Mouse (Mus musculus) CH12.LX (cell line): ENCODE measurements around the gene Zfp593. TPM values are rescaled to one million over a fixed set of nuclear protein-coding genes. Genes with fewer than 3 reads are reported as not detected.

Source experiments
- DNase-seq: peaks from one replicate; pipeline ENCODE4 v3.0.0-alpha.2; 2013; ENCODE audit errors: extremely low read depth
- H3K27ac ChIP-seq: 2 replicates; pipeline ENCODE4 v1.5.1; 2012; ENCODE audit warnings: low read depth, mild to moderate bottlenecking, control low read depth, moderate library complexity; ENCODE audit not compliant: insufficient read depth
- H3K27me3 ChIP-seq: replicated peaks from 2 replicates; pipeline ENCODE3; 2012; ENCODE audit warnings: inconsistent platforms
- H3K36me3 ChIP-seq, 2 experiments: replicated peaks in 1 of 2; 2 replicates each; pipeline versions ENCODE3 to v1.6.1; 2012; ENCODE audit warnings: inconsistent platforms in 1 of 2, low read length in 1 of 2, mild to moderate bottlenecking in 1 of 2, mixed read lengths in 1 of 2, moderate library complexity in 1 of 2; ENCODE audit not compliant: control insufficient read depth in 1 of 2, insufficient read depth in 1 of 2
- H3K4me1 ChIP-seq, 2 experiments: 2 replicates each; pipeline ENCODE4 v1.6.1; 2012; ENCODE audit warnings: inconsistent platforms in 1 of 2, moderate library complexity in 1 of 2; ENCODE audit not compliant: insufficient read depth in 2 of 2, control insufficient read depth in 1 of 2
- H3K4me2 ChIP-seq: 2 replicates; pipeline ENCODE4 v1.6.1; 2012; ENCODE audit warnings: low read depth, mild to moderate bottlenecking, control low read depth; ENCODE audit not compliant: poor library complexity, insufficient read depth, severe bottlenecking
- H3K4me3 ChIP-seq, 3 experiments: fragments of 150-350 bp in 1 of 3; sonication (generic) in 1 of 3; replicated peaks in 1 of 3; 2 replicates each; pipeline versions ENCODE3 to v1.5.1; 2011 to 2012; ENCODE audit warnings: low read depth in 2 of 3, low read length in 2 of 3, mild to moderate bottlenecking in 2 of 3, moderate library complexity in 2 of 3, control low read depth in 1 of 3, improper control_type of control experiment in 1 of 3, inconsistent platforms in 1 of 3, mixed read lengths in 1 of 3; ENCODE audit not compliant: poor library complexity in 1 of 3
- H3K79me2 ChIP-seq: replicated peaks from 2 replicates; pipeline ENCODE4 v1.6.1; 2012; ENCODE audit warnings: mild to moderate bottlenecking, moderate library complexity; ENCODE audit not compliant: control insufficient read depth, poor library complexity, insufficient read depth, severe bottlenecking; ENCODE audit errors: extremely low read depth
- H3K9ac ChIP-seq: 2 replicates; pipeline ENCODE4 v1.6.1; 2012; ENCODE audit warnings: low read depth, mild to moderate bottlenecking, control low read depth, moderate library complexity; ENCODE audit not compliant: insufficient read depth
- H3K9me3 ChIP-seq: replicated peaks from 2 replicates; pipeline ENCODE3; 2012; ENCODE audit warnings: low read length, inconsistent platforms, mixed read lengths
- BHLHE40 ChIP-seq: IDR thresholded peaks from 2 replicates; pipeline ENCODE4 v1.6.1; 2011; ENCODE audit warnings: mild to moderate bottlenecking, low read depth, low read length, improper control_type of control experiment
- CHD2 ChIP-seq: IDR thresholded peaks from 2 replicates; pipeline ENCODE4 v1.6.1; 2011; ENCODE audit warnings: low read length, improper control_type of control experiment
- EP300 ChIP-seq: IDR thresholded peaks from 2 replicates; pipeline ENCODE4 v1.6.1; 2011; ENCODE audit warnings: low read length, improper control_type of control experiment
- HCFC1 ChIP-seq: IDR thresholded peaks from 2 replicates; pipeline ENCODE4 v1.6.1; 2012; ENCODE audit warnings: low read depth, mild to moderate bottlenecking, inconsistent platforms, low read length, improper control_type of control experiment
- IRF4 ChIP-seq: IDR thresholded peaks from 2 replicates; pipeline ENCODE4 v1.6.1; 2014; ENCODE audit warnings: low read depth, mild to moderate bottlenecking, inconsistent platforms, low read length, improper control_type of control experiment
- JUN ChIP-seq: IDR thresholded peaks from 2 replicates; pipeline ENCODE4 v1.6.1; 2011; ENCODE audit warnings: low read depth, mild to moderate bottlenecking, low read length, improper control_type of control experiment, moderate library complexity; ENCODE audit not compliant: insufficient read depth
- KAT2A ChIP-seq: IDR thresholded peaks from 2 replicates; pipeline ENCODE4 v1.6.1; 2012; ENCODE audit warnings: low read length, improper control_type of control experiment, inconsistent platforms; ENCODE audit not compliant: insufficient replicate concordance
- MAX ChIP-seq: IDR thresholded peaks from 2 replicates; pipeline ENCODE4 v1.6.1; 2011; ENCODE audit warnings: low read length, improper control_type of control experiment
- MXI1 ChIP-seq: IDR thresholded peaks from 2 replicates; pipeline ENCODE4 v1.6.1; 2011; ENCODE audit warnings: mild to moderate bottlenecking, low read depth, low read length, improper control_type of control experiment
- PAX5 ChIP-seq: IDR thresholded peaks from 2 replicates; pipeline ENCODE4 v1.6.1; 2012; ENCODE audit warnings: low read length, inconsistent platforms, mixed read lengths
- POLR2A ChIP-seq: IDR thresholded peaks from 2 replicates; pipeline ENCODE4 v1.6.1; 2011; ENCODE audit warnings: low read depth, mild to moderate bottlenecking, improper control_type of control experiment, low read length
- POLR2AphosphoS2 ChIP-seq: IDR thresholded peaks from 2 replicates; pipeline ENCODE4 v1.6.1; 2011; ENCODE audit warnings: low read depth, low read length, improper control_type of control experiment
- USF1 ChIP-seq: IDR thresholded peaks from 2 replicates; pipeline ENCODE4 v1.6.1; 2014; ENCODE audit warnings: low read depth, mild to moderate bottlenecking, inconsistent platforms, low read length, improper control_type of control experiment
- ZC3H11A ChIP-seq: IDR thresholded peaks from 2 replicates; pipeline ENCODE4 v1.6.1; 2012; ENCODE audit warnings: low read depth, mild to moderate bottlenecking, inconsistent platforms, low read length, improper control_type of control experiment
- ZKSCAN1 ChIP-seq: IDR thresholded peaks from 2 replicates; pipeline ENCODE4 v1.6.1; 2012; ENCODE audit warnings: low read depth, inconsistent platforms, low read length, improper control_type of control experiment, borderline replicate concordance
- ZMIZ1 ChIP-seq: IDR thresholded peaks from 2 replicates; pipeline ENCODE4 v1.6.1; 2012; ENCODE audit warnings: low read depth, mild to moderate bottlenecking, inconsistent platforms, low read length, improper control_type of control experiment
- ZNF384 ChIP-seq: IDR thresholded peaks from 2 replicates; pipeline ENCODE4 v1.6.1; 2012; ENCODE audit warnings: low read depth, low read length, improper control_type of control experiment, inconsistent platforms
- dilution Hi-C: fragments of 300-500 bp; cut with MboI; formaldehyde crosslinking; loops from 2 replicates; pipeline ENCODE4 v1.14.3; 2020; ENCODE audit warnings: low sequenced_read_pairs; ENCODE audit not compliant: extremely low pct_unique_long_range_greater_than_20kb, extremely low pct_ligation_motif_present
- in situ Hi-C: fragments of 300-500 bp; cut with MboI; formaldehyde crosslinking; loops from 3 replicates; pipeline ENCODE4 v1.14.3; 2019; ENCODE audit warnings: low sequenced_read_pairs, low pct_ligation_motif_present, low pct_unique_long_range_greater_than_20kb, mixed read lengths
- polyA plus RNA-seq: library from polyadenylated mRNA; unstranded; fragments of >175 nt; gene quantifications from 2 replicates; pipeline ENCODE4 v1.2.1, GENCODE M21; 2012; ENCODE audit warnings: low read depth; ENCODE audit not compliant: insufficient read length
- total RNA-seq, 2 experiments: library from RNA; depleted of rRNA; stranded (reverse); fragments of 300-350 nt in 1 of 2; fragments of >200 nt in 1 of 2; gene quantifications; 2 replicates each; pipeline ENCODE4 v1.2.3; 2012 to 2014

Zfp593 gene
- total and polyA plus RNA-seq, 3 experiments, result 28.9 to 34.7 (median 29.1) TPM

GRCm38 (mm10) chr4:134237582-134238278, 7.7 kb downstream of the Zfp593 start:
- no peak for DNase-seq
- no peaks in the 10 kb centered on the region for H3K9me3 ChIP-seq
- H3K9ac ChIP-seq, result no peak overlapping the region
- dilution Hi-C loops, result no loop called here
- peaks cover 9% of the 10 kb centered on the region for H3K27me3 ChIP-seq
- no peak for TF ChIP-seq HCFC1
- no peak for TF ChIP-seq KAT2A
- TF ChIP-seq POLR2A, result no peak
- TF ChIP-seq BHLHE40, result no peak
- TF ChIP-seq ZKSCAN1, result no peak
- TF ChIP-seq MAX, result no peak
- TF ChIP-seq PAX5, result no peak
- no peak for TF ChIP-seq EP300
- TF ChIP-seq USF1, result no peak
- no peak for TF ChIP-seq ZC3H11A
- TF ChIP-seq POLR2AphosphoS2, result no peak
- TF ChIP-seq JUN, result no peak
- no peak for TF ChIP-seq IRF4
- H3K79me2 ChIP-seq, result no peaks in the 10 kb centered on the region
- H3K4me1 ChIP-seq, result peaks cover 6 to 10% of the 10 kb centered on the region in 2 experiments; a peak in 2 of 4 replicates
- no peak overlapping the region for H3K4me2 ChIP-seq
- H3K4me3 ChIP-seq, result no peak overlapping the region
- no peak overlapping the region for H3K27ac ChIP-seq
- in situ Hi-C loops, result no loop called here
- peaks cover 0 to 2% of the 10 kb centered on the region in 2 experiments for H3K36me3 ChIP-seq

- no peak overlapping the region for H3K9ac ChIP-seq
- TF ChIP-seq ZNF384 (no peak), JUN (no peak), ZMIZ1 (no peak), CHD2 (no peak), BHLHE40 (no peak), MXI1 (no peak)
- H3K79me2 ChIP-seq, result no peaks in the 10 kb centered on the region
- DNase-seq, result no peak
- H3K27me3 ChIP-seq, result peaks cover 16% of the 10 kb centered on the region
- H3K27ac ChIP-seq, result no peak overlapping the region
- peaks cover 6 to 10% of the 10 kb centered on the region in 2 experiments; a peak in 2 of 4 replicates for H3K4me1 ChIP-seq
- no peaks in the 10 kb centered on the region for H3K36me3 ChIP-seq
- no peaks in the 10 kb centered on the region for H3K9me3 ChIP-seq
- no peak overlapping the region for H3K4me3 ChIP-seq
- in situ Hi-C loops, result no loop called here
- no peak overlapping the region for H3K4me2 ChIP-seq
- dilution Hi-C loops, result no loop called here
Observed at GRCm38 (mm10) chr4:134234876-134235275, 10.5 kb downstream of the Zfp593 start.
